Mouse (Mus musculus) skeletal muscle tissue, adult 2 months (tissue): ENCODE results near the gene Hist1h3i.

Experiments used
- DNase-seq: peaks from one replicate; pipeline ENCODE4 v3.0.0-alpha.2; 2012; ENCODE audit warnings: low read depth, low spot score

Gene Hist1h3i

GRCm38 (mm10) chr13:21734010-21734905 lies 48.9 kb downstream of the Hist1h3i start:
- DNase-seq: peak; percentile 66

DNA sequence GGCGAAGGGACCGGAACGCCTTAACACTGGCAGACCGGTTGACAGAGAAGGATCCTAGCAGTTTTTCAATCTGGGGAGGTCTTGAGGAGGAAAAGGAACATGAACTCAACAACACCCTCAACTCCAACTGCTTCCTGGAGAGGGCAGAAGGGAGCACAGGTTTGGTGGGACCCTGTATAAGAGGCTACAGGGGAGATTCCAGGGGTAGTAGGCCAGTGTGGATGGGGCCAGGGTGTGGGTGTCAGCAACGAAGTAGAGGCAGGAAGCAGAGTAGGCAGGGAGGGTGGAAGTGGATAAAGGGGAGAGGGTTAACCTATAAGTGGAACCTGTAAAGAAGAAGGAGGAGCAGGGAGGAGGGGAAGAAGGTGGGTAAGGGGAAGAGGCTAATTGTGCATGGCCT lies 49.7 kb downstream of the Hist1h3i start:
- no peak for DNase-seq
